Mouse (Mus musculus): ENCODE results near the gene Mpped2.

Gene Mpped2

DNA sequence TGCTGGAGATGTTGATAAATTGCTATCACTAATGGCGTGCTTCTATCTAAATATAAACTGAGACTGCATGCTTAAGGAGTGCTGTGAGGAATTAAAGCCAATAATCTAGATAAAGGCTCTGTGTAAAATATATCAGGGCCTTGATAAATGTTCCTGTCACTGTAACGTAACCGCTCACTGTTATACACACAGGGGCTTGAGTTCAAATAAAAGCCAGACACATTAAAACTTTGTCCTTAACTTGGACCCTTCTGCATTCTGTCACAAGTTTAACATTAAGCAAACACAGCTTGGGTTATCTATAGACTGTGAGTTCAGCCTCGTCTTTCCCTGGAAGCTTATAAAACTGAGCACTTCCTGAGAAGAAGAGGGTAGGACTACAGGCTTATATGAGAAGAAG is 164.6 kb downstream of the Mpped2 start:
- DNase-seq = no peak

- no peak for DNase-seq
These were observed 168.0 kb downstream of the Mpped2 start for GRCm38 (mm10) chr2:106860856-106861679.

- peak; percentile 36 for DNase-seq
These were observed 170.1 kb downstream of the Mpped2 start for GRCm38 (mm10) chr2:106863050-106863653.

- no peak for DNase-seq
These were observed 172.2 kb downstream of the Mpped2 start for GRCm38 (mm10) chr2:106865148-106865786.

DNA sequence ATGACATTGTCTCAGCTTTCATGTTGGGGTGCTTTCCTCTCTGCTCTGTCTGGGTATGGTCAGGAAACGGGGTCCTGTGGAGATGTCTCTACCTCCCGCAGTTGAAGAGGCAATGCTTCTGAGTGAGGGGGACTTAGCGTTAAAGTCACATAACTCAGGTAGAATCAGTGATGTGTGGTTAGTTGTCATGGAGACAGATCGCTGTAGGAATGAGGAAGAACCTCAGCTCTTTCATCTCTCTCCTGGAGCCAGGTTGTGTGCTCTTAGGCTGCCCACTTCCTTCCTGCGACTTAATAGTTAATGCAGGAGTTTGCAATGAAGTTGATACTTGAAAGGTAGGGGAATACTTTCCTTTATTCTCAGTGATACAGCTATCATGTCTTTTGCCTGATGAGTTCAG is 173.2 kb downstream of the Mpped2 start:
- no peak for DNase-seq

DNA sequence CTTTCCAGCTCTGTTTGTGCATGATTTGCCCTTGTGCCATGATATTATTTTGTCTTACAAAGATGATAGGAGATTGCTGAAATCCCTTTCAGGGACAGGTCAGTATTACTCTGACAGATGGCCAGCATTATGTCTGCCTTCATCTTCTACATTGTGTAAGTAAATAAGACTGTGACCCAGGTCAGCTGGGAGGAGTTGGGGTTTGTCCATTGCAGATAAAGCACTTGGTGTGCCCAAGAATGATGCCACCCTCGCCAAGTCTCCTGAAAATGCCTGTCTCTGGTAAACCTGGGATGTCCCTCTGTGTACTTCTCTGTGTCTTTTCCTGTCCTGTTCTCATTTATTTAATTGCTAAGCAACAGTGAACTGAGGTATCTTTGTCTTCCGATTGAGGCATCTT is 177.8 kb downstream of the Mpped2 start:
- DNase-seq = no peak

DNA sequence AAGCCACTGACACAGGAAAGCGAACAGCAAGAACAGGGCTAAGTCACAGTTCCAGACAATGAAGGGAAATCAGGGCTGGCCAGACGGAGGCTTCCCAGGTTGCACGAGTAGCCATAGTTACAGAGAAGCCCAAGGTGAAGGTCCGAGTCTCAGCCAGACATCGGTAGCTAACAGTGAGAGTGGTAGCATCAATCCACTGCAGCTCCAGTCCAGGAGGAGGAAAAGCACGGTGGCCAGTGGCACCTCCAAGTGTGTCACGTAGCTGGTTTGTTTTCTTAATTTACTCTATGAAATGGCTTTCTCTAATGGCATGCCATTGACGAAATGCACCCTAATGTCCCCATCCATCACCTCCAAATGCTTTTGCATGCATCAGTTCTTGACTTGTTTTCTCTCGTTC is 180.1 kb downstream of the Mpped2 start:
- DNase-seq = no peak

GRCm38 (mm10) chr2:106883390-106883789 is 190.3 kb downstream of the Mpped2 start:
- no peak for DNase-seq

- DNase-seq = no peak
These were observed 195.1 kb downstream of the Mpped2 start for GRCm38 (mm10) chr2:106888174-106888573.

DNA sequence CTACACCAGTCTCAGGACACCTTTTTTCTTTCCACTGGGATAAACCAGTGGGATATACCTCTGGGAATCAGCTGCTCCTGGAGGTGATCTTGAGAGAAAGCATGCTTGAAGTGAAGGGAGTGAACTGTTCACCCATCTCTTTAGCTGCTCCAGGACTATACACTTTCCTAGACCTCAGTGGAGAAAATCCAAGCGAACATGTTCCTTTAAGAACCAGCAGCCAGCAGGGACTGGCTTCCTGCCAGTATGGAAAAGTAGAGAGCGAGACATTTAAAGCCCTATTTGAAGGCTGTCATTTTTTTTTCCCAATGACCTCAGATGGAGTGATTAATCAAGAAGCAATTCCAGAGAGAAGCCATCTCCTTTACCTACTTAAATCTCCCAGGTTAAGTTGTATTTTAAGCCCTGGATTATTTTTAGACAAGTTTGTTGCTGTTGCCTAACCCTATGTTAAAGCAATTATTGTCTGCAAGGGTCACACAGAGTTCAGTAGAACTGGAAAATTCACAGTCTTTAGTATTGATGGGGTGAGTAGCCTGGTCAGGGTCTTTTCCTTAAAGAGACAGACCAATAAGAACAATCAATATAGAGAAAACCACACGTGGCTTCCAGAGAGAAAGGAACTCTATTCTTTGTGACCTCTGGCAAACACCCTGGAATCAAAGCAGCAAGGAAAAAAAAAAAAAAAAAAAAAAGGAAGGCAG is 196.4 kb downstream of the Mpped2 start:
- peak; percentile 67 for DNase-seq

DNA sequence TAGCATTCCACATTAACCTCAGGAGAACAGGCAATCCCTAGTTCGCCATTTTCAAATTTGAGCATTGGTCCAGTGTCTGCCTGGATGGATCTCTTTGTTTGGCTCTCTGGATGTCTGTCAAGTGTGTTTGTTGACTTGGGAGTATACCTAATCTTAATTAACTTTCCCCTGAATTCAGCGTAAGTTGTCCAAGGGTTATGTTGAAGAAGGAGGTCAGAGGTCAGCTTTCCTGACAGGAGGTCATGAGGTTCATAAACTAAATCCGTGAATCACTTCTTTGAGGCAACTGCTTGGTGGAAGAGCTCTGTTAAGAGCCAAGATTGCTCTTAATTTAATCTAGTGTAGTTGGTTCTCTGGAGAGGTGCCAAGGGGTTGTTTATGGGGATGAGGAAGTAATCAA is 200.3 kb downstream of the Mpped2 start:
- no peak for DNase-seq

GRCm38 (mm10) chr2:106895326-106896023 is 202.4 kb downstream of the Mpped2 start:
- DNase-seq = no peak

DNA sequence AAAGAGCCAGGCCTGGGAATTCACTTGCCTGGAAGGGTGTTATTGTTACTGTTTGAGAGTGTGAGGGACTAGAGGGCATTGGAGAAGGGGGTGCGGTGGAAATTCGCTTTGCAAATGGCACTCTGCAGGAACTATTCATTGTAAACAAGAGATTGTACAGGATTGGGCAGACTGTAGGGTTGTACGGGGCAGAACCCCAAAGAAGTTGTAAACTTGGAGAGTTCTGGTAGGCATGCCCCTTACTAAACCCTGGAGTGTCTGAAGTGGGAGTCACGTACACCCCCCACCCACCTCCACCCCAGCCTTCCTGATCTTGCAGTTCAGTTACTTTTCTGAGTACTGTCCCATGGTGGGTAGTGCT is 202.9 kb downstream of the Mpped2 start:
- DNase-seq = no peak

GRCm38 (mm10) chr2:106911951-106912480 is 218.9 kb downstream of the Mpped2 start:
- no peak for DNase-seq

All from lung, postnatal 36 days (tissue).